Mouse (Mus musculus) heart, adult 9 months (tissue): ENCODE measurements around the gene Dmrt2.

Experiments
- DNase-seq, 2 experiments: peaks; one replicate each; pipeline ENCODE4 v3.0.0; 2022; ENCODE audit warnings: low spot score in 2 of 2

The Dmrt2 gene

DNA sequence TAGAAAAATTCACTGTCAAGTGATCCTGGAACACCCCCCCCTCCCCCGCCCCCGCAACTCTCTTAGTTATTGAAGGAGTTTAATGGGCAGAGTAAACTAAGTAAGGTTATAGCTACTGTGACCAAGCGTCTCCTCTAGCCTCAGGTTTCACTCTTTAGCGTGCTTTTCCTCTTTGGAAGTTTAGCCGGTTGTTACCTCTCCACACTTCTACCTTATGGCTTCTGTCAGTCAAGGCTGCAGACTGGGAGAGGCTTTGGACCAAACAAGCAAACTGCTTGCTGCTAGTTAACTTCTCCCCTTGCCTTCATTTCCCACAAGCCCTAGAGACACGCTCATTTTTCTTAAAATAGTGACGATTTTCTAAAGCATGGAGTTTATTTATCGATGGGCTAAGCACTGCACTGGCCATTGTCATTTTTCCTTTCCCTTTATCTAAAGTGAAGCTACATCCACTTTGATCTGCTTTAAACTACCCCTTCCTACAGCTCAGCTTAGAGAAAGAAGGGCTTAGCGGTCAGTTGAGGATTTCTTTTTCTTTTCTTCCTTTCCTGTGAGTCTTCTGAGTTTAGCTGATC is 3.7 kb downstream of the Dmrt2 start:
- DNase-seq: no peak

DNA sequence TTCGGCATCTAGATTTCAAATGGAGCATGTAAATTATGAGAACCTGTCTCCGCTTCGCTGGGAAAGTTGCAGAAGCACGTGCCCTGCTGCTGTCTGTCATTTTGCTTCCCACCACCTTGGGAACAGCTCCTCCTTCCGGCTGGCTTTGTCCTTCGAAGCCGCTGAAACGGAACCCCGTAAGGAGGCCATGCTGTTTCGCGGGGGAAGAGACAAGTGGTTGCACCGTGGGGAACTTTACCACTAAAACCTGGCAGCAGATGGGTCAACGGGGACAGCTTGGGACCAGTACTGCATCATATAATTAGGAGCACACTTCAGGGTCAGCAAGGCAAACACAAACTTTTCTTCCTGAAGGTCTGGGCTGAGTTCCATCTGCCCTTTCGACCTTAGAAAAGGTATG is 26.6 kb downstream of the Dmrt2 start:
- DNase-seq: no peak

DNA sequence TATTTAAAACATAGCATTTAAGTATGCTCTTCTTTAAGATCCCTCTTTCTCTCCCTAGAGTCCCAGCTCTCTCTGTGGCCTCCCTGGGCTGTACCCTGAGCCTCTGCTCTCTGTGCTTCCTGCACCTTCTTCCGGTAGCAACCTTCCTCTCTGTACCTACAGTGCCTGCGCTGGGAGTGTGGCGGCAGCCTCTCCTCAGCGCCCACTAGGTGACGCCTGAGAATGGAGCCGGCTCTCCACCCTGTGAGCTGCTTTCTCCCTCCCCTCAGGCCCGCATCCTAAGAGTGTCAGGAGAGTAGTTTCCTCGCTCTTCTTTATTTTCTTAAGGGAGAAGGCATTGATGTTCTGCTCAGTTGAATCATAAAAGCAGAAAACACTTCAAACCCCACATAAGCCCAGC is 41.2 kb downstream of the Dmrt2 start:
- DNase-seq: no peak

DNA sequence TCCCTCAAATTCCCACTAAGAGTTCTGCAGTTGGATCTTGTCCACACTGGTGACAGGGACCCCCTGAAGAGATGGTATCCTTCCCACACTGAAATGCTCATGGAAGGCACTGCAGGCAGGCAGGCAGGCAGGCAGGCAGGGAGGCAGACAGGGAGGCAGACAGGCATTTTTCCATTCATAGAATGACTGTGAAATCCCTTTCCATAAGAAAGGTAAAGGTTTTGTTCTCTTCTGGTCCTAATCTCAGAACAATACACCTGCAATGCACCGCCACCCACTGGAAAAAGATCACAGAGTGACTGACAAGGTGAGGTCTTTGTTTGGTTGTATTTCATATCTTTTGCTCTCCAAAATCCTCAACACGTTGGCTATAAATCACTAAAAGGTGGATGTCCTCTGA is 42.7 kb downstream of the Dmrt2 start:
- no peak for DNase-seq

DNA sequence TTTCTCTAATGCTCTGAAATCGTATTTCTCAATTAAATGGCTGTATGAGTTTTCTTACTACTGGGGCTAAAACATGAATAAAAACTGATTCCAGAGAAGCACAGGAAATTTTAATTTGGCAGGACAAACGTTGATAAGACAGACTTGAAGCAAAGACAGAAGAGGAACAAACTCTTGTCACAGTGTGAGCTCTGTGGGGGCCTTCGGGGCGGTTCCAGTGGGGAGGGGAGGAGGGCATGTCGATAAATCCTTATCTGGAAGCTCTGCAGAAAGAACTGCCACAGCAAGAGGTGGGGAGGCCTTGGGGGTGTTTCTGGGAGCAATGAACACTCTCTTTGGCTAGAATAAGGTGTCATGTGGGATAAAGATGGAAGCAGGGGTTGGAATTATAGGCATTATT is 50.4 kb downstream of the Dmrt2 start:
- no peak for DNase-seq
